Comparison of ENCODE assay signal across 13 mouse cellular contexts in genomic region chr2:116913677-116914405, GRCm38 (mm10). TPM values are rescaled to one million over a fixed set of nuclear protein-coding genes. Genes with fewer than 3 reads are reported as not detected.
DNase-seq lines count a peak whose midpoint lies in the region; ATAC-seq and TF ChIP-seq lines count a peak whose summit lies in the region.
"Had no signal": no experiment of that assay in that cellular context is flagged by ENCODE, and none has a peak within 500 bp of the region (broad histone marks: within the 10 kb centered on the region; RNA-seq: fewer than 3 reads in every experiment).

No protein-coding gene starts in this region.

- H3K27me3 ChIP-seq in heart, embryonic 10.5 days (ENCODE audit: insufficient read depth, poor library complexity, severe bottlenecking) = no peaks in the 10 kb centered on the region
- no peaks in the 10 kb centered on the region for H3K27me3 ChIP-seq in liver, postnatal 0 days (ENCODE audit: insufficient read depth, low read length)
- H3K27me3 ChIP-seq in forebrain, embryonic 12.5 days = no peaks in the 10 kb centered on the region
- H3K27me3 ChIP-seq: CH12.LX; embryonic facial prominence, embryonic 12.5 days had no signal

- 0 out of 2 replicates have a peak, but pooled peaks have one; percentile 22 for TF ChIP-seq POLR2A in bone marrow macrophage, adult 2 months (IDR thresholded peaks at IDR 0.05; ENCODE audit: borderline replicate concordance, low read depth, low read length)

- no peak for TF ChIP-seq CTCF in bone marrow macrophage, adult 2 months (IDR thresholded peaks at IDR 0.05; ENCODE audit: low read depth, low read length)
- no peak for TF ChIP-seq CTCF in liver, postnatal 0 days (IDR thresholded peaks at IDR 0.05; ENCODE audit: low read depth)

- H3K36me3 ChIP-seq in heart, embryonic 10.5 days = no peaks in the 10 kb centered on the region
- H3K36me3 ChIP-seq in liver, postnatal 0 days (replicated peaks; ENCODE audit: insufficient read depth, low read length) = no peaks in the 10 kb centered on the region
- no peaks in the 10 kb centered on the region for H3K36me3 ChIP-seq in forebrain, embryonic 12.5 days (replicated peaks)
- H3K36me3 ChIP-seq: embryonic facial prominence, embryonic 12.5 days had no signal

- H3K9ac ChIP-seq in liver, postnatal 0 days (replicated peaks) = no peak overlapping the region
- H3K9ac ChIP-seq in forebrain, embryonic 12.5 days = no peak overlapping the region
- H3K9ac ChIP-seq: embryonic facial prominence, embryonic 12.5 days had no signal

- H3K4me2 ChIP-seq in liver, postnatal 0 days (ENCODE audit: low read depth, low read length) = no peak overlapping the region
- H3K4me2 ChIP-seq in forebrain, embryonic 12.5 days = no peak overlapping the region
- H3K4me2 ChIP-seq: embryonic facial prominence, embryonic 12.5 days had no signal

- H3K4me3 ChIP-seq in heart, embryonic 10.5 days = no peak overlapping the region
- peak overlapping the region; percentile 38 for H3K4me3 ChIP-seq in bone marrow macrophage, adult 2 months (ENCODE audit: insufficient read depth, low read length)
- no peak overlapping the region for H3K4me3 ChIP-seq in liver, postnatal 0 days (ENCODE audit: low read depth, low read length)
- no peak overlapping the region for H3K4me3 ChIP-seq in forebrain, embryonic 12.5 days (replicated peaks)
- H3K4me3 ChIP-seq: embryonic facial prominence, embryonic 12.5 days had no signal

- no peak for TF ChIP-seq EP300 in liver, postnatal 0 days (IDR thresholded peaks at IDR 0.05; ENCODE audit: low read depth)

- no peak overlapping the region for H3K27ac ChIP-seq in heart, embryonic 10.5 days
- peak overlapping the region; percentile 98 for H3K27ac ChIP-seq in bone marrow macrophage, adult 2 months (ENCODE audit: insufficient read depth, low read depth, low read length)
- no peak overlapping the region for H3K27ac ChIP-seq in liver, postnatal 0 days (ENCODE audit: low read depth)
- no peak overlapping the region for H3K27ac ChIP-seq in forebrain, embryonic 12.5 days
- H3K27ac ChIP-seq: embryonic facial prominence, embryonic 12.5 days had no signal

- H3K4me1 ChIP-seq in heart, embryonic 10.5 days = no peaks in the 10 kb centered on the region
- H3K4me1 ChIP-seq in bone marrow macrophage, adult 2 months (ENCODE audit: control insufficient read depth, insufficient read depth, low read length) = peaks cover 37% of the 10 kb centered on the region
- no peaks in the 10 kb centered on the region for H3K4me1 ChIP-seq in liver, postnatal 0 days (ENCODE audit: insufficient read depth)
- H3K4me1 ChIP-seq in forebrain, embryonic 12.5 days = no peaks in the 10 kb centered on the region
- H3K4me1 ChIP-seq: embryonic facial prominence, embryonic 12.5 days had no signal

- 76% methylated on average over 20 of the region's 20 CpGs for WGBS in heart, embryonic 10.5 days
- WGBS in liver, postnatal 0 days (ENCODE audit: insufficient replicate concordance) = 71% methylated on average over 20 of the region's 20 CpGs
- 88% methylated on average over 20 of the region's 20 CpGs for WGBS in forebrain, embryonic 12.5 days

- peak; percentile 33 to 47 for DNase-seq in heart, adult 18-20 months
- no peak for DNase-seq in heart, embryonic 10.5 days (ENCODE audit: low spot score)
- DNase-seq in layer of hippocampus, adult 18-20 months (ENCODE audit: low spot score in 2 of 2) = peak; percentile 63 to 86
- DNase-seq in right cerebral cortex, postnatal 10 days (ENCODE audit: low spot score in 2 of 2) = peak; percentile 76 to 89
- no peak for DNase-seq in liver, postnatal 0 days
- no peak for DNase-seq in c-Kit-positive CD71-positive TER-119-positive erythroid progenitor cells, embryonic 14.5 days (ENCODE audit: low spot score)
- DNase-seq: kidney, postnatal 36 days; lung, adult 2 months had no signal

- no peaks in the 10 kb centered on the region for H3K9me3 ChIP-seq in heart, embryonic 10.5 days
- H3K9me3 ChIP-seq in liver, postnatal 0 days (ENCODE audit: low read length) = no peaks in the 10 kb centered on the region
- no peaks in the 10 kb centered on the region for H3K9me3 ChIP-seq in forebrain, embryonic 12.5 days
- H3K9me3 ChIP-seq: embryonic facial prominence, embryonic 12.5 days had no signal

- no peak for ATAC-seq in liver, postnatal 0 days
- ATAC-seq in forebrain, embryonic 12.5 days (ENCODE audit: low FRiP score) = no peak

RNA-seq across cellular contexts. Expression of gene Tmco5, which starts 35.4 kb away (rescaled TPM):
- not detected for total RNA-seq in heart, adult 18-20 months (2021)
- not detected in 2 replicates for polyA plus RNA-seq in heart, embryonic 10.5 days (2016; fragmentation: Nextera tagmentation; extraction: Ambion mirVana)
- not detected in 2 replicates for polyA plus RNA-seq in bone marrow macrophage, adult 2 months (2012; ENCODE audit: insufficient read depth, insufficient read length, missing spikeins)
- total RNA-seq in layer of hippocampus, adult 18-20 months (2021) = 1 to 10 TPM; 1.1 TPM
- polyA plus RNA-seq in liver, postnatal 0 days (2015; fragmentation: Nextera tagmentation; extraction: Ambion mirVana) = not detected in 2 replicates
- polyA plus RNA-seq in forebrain, embryonic 12.5 days (2016; fragmentation: Nextera tagmentation; extraction: Ambion mirVana) = not detected in 2 replicates
- total RNA-seq: CH12.LX had no signal
- polyA plus RNA-seq: embryonic facial prominence, embryonic 12.5 days; gonadal fat pad, adult 2 months; lung, adult 2 months had no signal

Comparison
In these comparisons a context has a peak if more than half of its experiments do, and no peak if none do; other contexts are left out.
1. DNase-seq: peak in heart, adult 18-20 months (2 of 2), layer of hippocampus, adult 18-20 months (2 of 2) and right cerebral cortex, postnatal 10 days (2 of 2); none in heart, embryonic 10.5 days (single experiment), liver, postnatal 0 days (single experiment) and c-Kit-positive CD71-positive TER-119-positive erythroid progenitor cells, embryonic 14.5 days (single experiment).